Comparison of ENCODE assay signal across 8 mouse cellular contexts in genomic region chr4:102533183-102534048, GRCm38 (mm10).
DNase-seq lines count a peak whose midpoint lies in the region; ATAC-seq and TF ChIP-seq lines count a peak whose summit lies in the region.

No protein-coding gene starts in this region.

- peak; percentile 60; the same call in 1 of the 2 replicates for ATAC-seq in limb, embryonic 14.5 days (ENCODE audit: low FRiP score, low read depth)
- no peak for ATAC-seq in hindbrain, embryonic 13.5 days (ENCODE audit: low FRiP score)
- ATAC-seq in megakaryocyte progenitor cell, adult 5-6 weeks (replicated peaks; ENCODE audit: poor library complexity), result no peak

- no peaks in the 10 kb centered on the region for H3K9me3 ChIP-seq in limb, embryonic 14.5 days (ENCODE audit: control insufficient read depth, low read length)
- no peaks in the 10 kb centered on the region for H3K9me3 ChIP-seq in limb, embryonic 10.5 days (replicated peaks)
- no peaks in the 10 kb centered on the region for H3K9me3 ChIP-seq in hindbrain, embryonic 13.5 days

- no peaks in the 10 kb centered on the region; the same call in 1 of the 2 replicates for H3K4me1 ChIP-seq in limb, embryonic 14.5 days (ENCODE audit: control insufficient read depth, insufficient read depth, low read length)
- no peaks in the 10 kb centered on the region for H3K4me1 ChIP-seq in limb, embryonic 10.5 days
- H3K4me1 ChIP-seq in hindbrain, embryonic 13.5 days (replicated peaks), result peaks cover 13% of the 10 kb centered on the region

- no peaks in the 10 kb centered on the region for H3K36me3 ChIP-seq in limb, embryonic 14.5 days (ENCODE audit: control insufficient read depth, insufficient read depth, low read length)
- H3K36me3 ChIP-seq in limb, embryonic 10.5 days, result no peaks in the 10 kb centered on the region
- no peaks in the 10 kb centered on the region for H3K36me3 ChIP-seq in hindbrain, embryonic 13.5 days

- WGBS in limb, embryonic 14.5 days, result 60% methylated on average over 8 of the region's 8 CpGs
- WGBS in limb, embryonic 10.5 days, result 86% methylated on average over 8 of the region's 8 CpGs
- WGBS in hindbrain, embryonic 13.5 days, result 54% methylated on average over 8 of the region's 8 CpGs

- no peak overlapping the region for H3K4me3 ChIP-seq in limb, embryonic 14.5 days (replicated peaks; ENCODE audit: low read length)
- no peak overlapping the region for H3K4me3 ChIP-seq in limb, embryonic 10.5 days
- no peak overlapping the region for H3K4me3 ChIP-seq in gastrocnemius, adult 2 months
- H3K4me3 ChIP-seq in hindbrain, embryonic 13.5 days, result no peak overlapping the region

- H3K9ac ChIP-seq in limb, embryonic 14.5 days (ENCODE audit: low read depth, low read length, severe bottlenecking), result no peak overlapping the region
- H3K9ac ChIP-seq in hindbrain, embryonic 13.5 days, result no peak overlapping the region

- no peak overlapping the region for H3K27ac ChIP-seq in limb, embryonic 14.5 days (replicated peaks; ENCODE audit: low read depth, low read length)
- H3K27ac ChIP-seq in limb, embryonic 10.5 days, result no peak overlapping the region
- peak overlapping the region; percentile 90 for H3K27ac ChIP-seq in gastrocnemius, adult 2 months
- peak overlapping the region; percentile 58; the same call in 1 of the 2 replicates for H3K27ac ChIP-seq in hindbrain, embryonic 13.5 days

- no peak overlapping the region for H3K4me2 ChIP-seq in limb, embryonic 14.5 days (replicated peaks; ENCODE audit: low read depth, low read length, severe bottlenecking)
- H3K4me2 ChIP-seq in hindbrain, embryonic 13.5 days, result no peak overlapping the region

- TF ChIP-seq POLR2A in limb, embryonic 14.5 days (IDR thresholded peaks at IDR 0.05; ENCODE audit: borderline replicate concordance, extremely low read depth, insufficient read depth, insufficient read length), result no peak

- H3K27me3 ChIP-seq in limb, embryonic 14.5 days (ENCODE audit: control insufficient read depth, insufficient read depth, low read length), result no peaks in the 10 kb centered on the region
- no peaks in the 10 kb centered on the region for H3K27me3 ChIP-seq in limb, embryonic 10.5 days (ENCODE audit: low read depth, poor library complexity, severe bottlenecking)
- no peaks in the 10 kb centered on the region for H3K27me3 ChIP-seq in hindbrain, embryonic 13.5 days

- no peak for TF ChIP-seq CTCF in gastrocnemius, adult 2 months (IDR thresholded peaks at IDR 0.05)

- intact Hi-C loops in gastrocnemius, adult 2 months (cut with DNase I), result no loop called here

- peak; percentile 76 for DNase-seq in limb, embryonic 14.5 days (ENCODE audit: low spot score)
- DNase-seq in limb, embryonic 10.5 days (ENCODE audit: low spot score), result no peak
- DNase-seq in adrenal gland, postnatal 36 days, result peak; percentile 84 to 85
- DNase-seq in gastrocnemius, adult 2 months, result peak; percentile 83
- DNase-seq in lung, postnatal 25 days (ENCODE audit: low spot score), result peak; percentile 41
- DNase-seq in thymus, postnatal 0 days (ENCODE audit: low spot score), result no peak

Comparison
In these comparisons a context has a peak if more than half of its experiments do, and no peak if none do; other contexts are left out.
1. DNase-seq: peak in limb, embryonic 14.5 days (single experiment), adrenal gland, postnatal 36 days (2 of 2), gastrocnemius, adult 2 months (single experiment) and lung, postnatal 25 days (single experiment); none in limb, embryonic 10.5 days (single experiment) and thymus, postnatal 0 days (single experiment).
2. H3K27ac ChIP-seq: peak in gastrocnemius, adult 2 months (single experiment) and hindbrain, embryonic 13.5 days (single experiment); none in limb, embryonic 14.5 days (single experiment) and limb, embryonic 10.5 days (single experiment).